ENCODE assay signal across 18 mouse cellular contexts in genomic region chr7:64310756-64311155, GRCm38 (mm10). TPM values are rescaled to one million over a fixed set of nuclear protein-coding genes. Genes with fewer than 3 reads are reported as not detected.
DNase-seq lines count a peak whose midpoint lies in the region; ATAC-seq and TF ChIP-seq lines count a peak whose summit lies in the region.
"Had no signal": no experiment of that assay in that cellular context is flagged by ENCODE, and none has a peak within 500 bp of the region (broad histone marks: within the 10 kb centered on the region; RNA-seq: fewer than 3 reads in every experiment).

No protein-coding gene starts in this region.

- no peaks in the 10 kb centered on the region for H3K27me3 ChIP-seq in hindbrain, embryonic 16.5 days (replicated peaks; ENCODE audit: control insufficient read depth, insufficient read depth, low read length)
- no peaks in the 10 kb centered on the region for H3K27me3 ChIP-seq in hindbrain, embryonic 14.5 days (ENCODE audit: control insufficient read depth, insufficient read depth, low read length)
- H3K27me3 ChIP-seq in hindbrain, postnatal 0 days (ENCODE audit: insufficient read depth, low read length): no peaks in the 10 kb centered on the region
- no peaks in the 10 kb centered on the region for H3K27me3 ChIP-seq in neural tube, embryonic 15.5 days (replicated peaks)
- H3K27me3 ChIP-seq: embryonic facial prominence, embryonic 13.5 days; forebrain, embryonic 12.5 days; heart, embryonic 12.5 days; hindbrain, embryonic 15.5 days had no signal

- H3K9ac ChIP-seq in hindbrain, embryonic 16.5 days (ENCODE audit: low read depth, low read length): no peak overlapping the region
- H3K9ac ChIP-seq in hindbrain, embryonic 14.5 days: no peak overlapping the region
- no peak overlapping the region for H3K9ac ChIP-seq in hindbrain, postnatal 0 days (replicated peaks; ENCODE audit: low read length)
- no peak overlapping the region for H3K9ac ChIP-seq in neural tube, embryonic 15.5 days (replicated peaks)
- H3K9ac ChIP-seq: embryonic facial prominence, embryonic 13.5 days; forebrain, embryonic 12.5 days; heart, embryonic 12.5 days; hindbrain, embryonic 15.5 days had no signal

- no peaks in the 10 kb centered on the region for H3K4me1 ChIP-seq in hindbrain, embryonic 16.5 days (ENCODE audit: control insufficient read depth, insufficient read depth, low read depth, low read length)
- no peaks in the 10 kb centered on the region for H3K4me1 ChIP-seq in hindbrain, embryonic 14.5 days (replicated peaks; ENCODE audit: control insufficient read depth, insufficient read depth, low read length)
- no peaks in the 10 kb centered on the region for H3K4me1 ChIP-seq in hindbrain, postnatal 0 days (ENCODE audit: insufficient read depth, low read length)
- H3K4me1 ChIP-seq in neural tube, embryonic 15.5 days: no peaks in the 10 kb centered on the region
- H3K4me1 ChIP-seq: embryonic facial prominence, embryonic 13.5 days; forebrain, embryonic 12.5 days; heart, embryonic 12.5 days; hindbrain, embryonic 15.5 days had no signal

- no peaks in the 10 kb centered on the region for H3K9me3 ChIP-seq in hindbrain, embryonic 16.5 days (ENCODE audit: control insufficient read depth, low read length)
- H3K9me3 ChIP-seq in hindbrain, embryonic 14.5 days (ENCODE audit: control insufficient read depth, low read length): no peaks in the 10 kb centered on the region
- no peaks in the 10 kb centered on the region for H3K9me3 ChIP-seq in hindbrain, postnatal 0 days (ENCODE audit: low read length)
- H3K9me3 ChIP-seq in neural tube, embryonic 15.5 days (replicated peaks): no peaks in the 10 kb centered on the region
- H3K9me3 ChIP-seq: embryonic facial prominence, embryonic 13.5 days; forebrain, embryonic 12.5 days; G1E; heart, embryonic 12.5 days; hindbrain, embryonic 15.5 days had no signal

- ATAC-seq in hindbrain, embryonic 16.5 days: peak; percentile 37; the same call in 1 of the 2 replicates
- no peak for ATAC-seq in hindbrain, embryonic 14.5 days (ENCODE audit: low FRiP score)
- no peak for ATAC-seq in hindbrain, postnatal 0 days
- ATAC-seq in neural tube, embryonic 15.5 days (ENCODE audit: low FRiP score): peak; percentile 72; the same call in 1 of the 2 replicates
- ATAC-seq: forebrain, embryonic 16.5 days had no signal

- H3K27ac ChIP-seq in hindbrain, embryonic 16.5 days (ENCODE audit: low read depth, low read length): no peak overlapping the region
- no peak overlapping the region for H3K27ac ChIP-seq in hindbrain, embryonic 14.5 days
- H3K27ac ChIP-seq in hindbrain, postnatal 0 days: peak overlapping the region; percentile 41; the same call in 1 of the 2 replicates
- H3K27ac ChIP-seq in neural tube, embryonic 15.5 days (replicated peaks): peak overlapping the region; percentile 65
- H3K27ac ChIP-seq: embryonic facial prominence, embryonic 13.5 days; forebrain, embryonic 12.5 days; heart, adult 2 months; hindbrain, embryonic 15.5 days had no signal

- no peak for DNase-seq in hindbrain, embryonic 14.5 days (ENCODE audit: low spot score)
- peak; percentile 37 for DNase-seq in hindbrain, postnatal 0 days (ENCODE audit: low spot score)
- DNase-seq in mesoderm, embryonic 11.5 days (ENCODE audit: low read depth, low spot score): peak; percentile 16
- DNase-seq in c-Kit-positive CD71-positive TER-119-positive erythroid progenitor cells, embryonic 14.5 days (ENCODE audit: low spot score): no peak
- DNase-seq: adrenal gland, postnatal 10 days; cerebellum, adult 11-12 months; cerebellum, adult 9-10 months; cerebellum, postnatal 25 days; gastrocnemius, postnatal 10 days; heart, adult 2 months had no signal

- H3K4me2 ChIP-seq in hindbrain, embryonic 16.5 days (ENCODE audit: low read length): no peak overlapping the region
- H3K4me2 ChIP-seq in hindbrain, embryonic 14.5 days (replicated peaks): no peak overlapping the region
- no peak overlapping the region for H3K4me2 ChIP-seq in hindbrain, postnatal 0 days (ENCODE audit: low read depth, low read length)
- H3K4me2 ChIP-seq in neural tube, embryonic 15.5 days: no peak overlapping the region
- H3K4me2 ChIP-seq: embryonic facial prominence, embryonic 13.5 days; forebrain, embryonic 12.5 days; heart, embryonic 12.5 days; hindbrain, embryonic 15.5 days had no signal

- 29% methylated on average over 2 of the region's 2 CpGs for WGBS in hindbrain, embryonic 16.5 days
- 41% methylated on average over 2 of the region's 2 CpGs for WGBS in hindbrain, embryonic 14.5 days
- WGBS in hindbrain, postnatal 0 days: 58% methylated on average over 2 of the region's 2 CpGs
- WGBS in neural tube, embryonic 15.5 days: 22% methylated on average over 2 of the region's 2 CpGs

- peaks cover 8% of the 10 kb centered on the region for H3K36me3 ChIP-seq in hindbrain, embryonic 16.5 days (ENCODE audit: control insufficient read depth, insufficient read depth, low read length)
- H3K36me3 ChIP-seq in hindbrain, embryonic 14.5 days (replicated peaks; ENCODE audit: control insufficient read depth, insufficient read depth): peaks cover 32% of the 10 kb centered on the region
- peaks cover 8% of the 10 kb centered on the region; the same call in 1 of the 2 replicates for H3K36me3 ChIP-seq in hindbrain, postnatal 0 days (ENCODE audit: insufficient read depth, low read length)
- peaks cover 13% of the 10 kb centered on the region for H3K36me3 ChIP-seq in neural tube, embryonic 15.5 days

- H3K4me3 ChIP-seq in hindbrain, embryonic 16.5 days (ENCODE audit: low read length): no peak overlapping the region
- H3K4me3 ChIP-seq in hindbrain, embryonic 14.5 days (replicated peaks; ENCODE audit: low read length): no peak overlapping the region
- no peak overlapping the region for H3K4me3 ChIP-seq in hindbrain, postnatal 0 days (ENCODE audit: low read length)
- no peak overlapping the region for H3K4me3 ChIP-seq in neural tube, embryonic 15.5 days (replicated peaks)
- H3K4me3 ChIP-seq: embryonic facial prominence, embryonic 13.5 days; forebrain, embryonic 12.5 days; heart, adult 2 months; heart, embryonic 12.5 days; hindbrain, embryonic 15.5 days had no signal

- no peak for TF ChIP-seq CTCF in hindbrain, postnatal 0 days (IDR thresholded peaks at IDR 0.05; ENCODE audit: low read depth)

RNA-seq across cellular contexts. Expression of gene Mtmr10, which starts 23.3 kb away (rescaled TPM):
- polyA plus RNA-seq in hindbrain, embryonic 16.5 days (2015; fragmentation: Nextera tagmentation; extraction: Ambion mirVana): 10.4 and 12.2 TPM in 2 replicates
- polyA plus RNA-seq in hindbrain, embryonic 14.5 days (2014; fragmentation: Nextera tagmentation; extraction: Ambion mirVana): 15.0 and 15.4 TPM in 2 replicates
- 11.7 and 14.5 TPM in 2 replicates for total RNA-seq in hindbrain, postnatal 0 days (2014; rRNA removed)
- polyA plus RNA-seq in hindbrain, postnatal 0 days (2015; fragmentation: Nextera tagmentation; extraction: Ambion mirVana): 9.5 and 10.5 TPM in 2 replicates
- 12.2 and 13.4 TPM in 2 replicates for polyA plus RNA-seq in neural tube, embryonic 15.5 days (2015; fragmentation: Nextera tagmentation; extraction: Ambion mirVana)

Comparison
In these comparisons a context has a peak if more than half of its experiments do, and no peak if none do; other contexts are left out.
1. ATAC-seq: peak in hindbrain, embryonic 16.5 days (single experiment) and neural tube, embryonic 15.5 days (single experiment); none in hindbrain, embryonic 14.5 days (single experiment) and hindbrain, postnatal 0 days (single experiment).
2. H3K27ac ChIP-seq: peak in hindbrain, postnatal 0 days (single experiment) and neural tube, embryonic 15.5 days (single experiment); none in hindbrain, embryonic 16.5 days (single experiment) and hindbrain, embryonic 14.5 days (single experiment).
3. DNase-seq: peak in hindbrain, postnatal 0 days (single experiment) and mesoderm, embryonic 11.5 days (single experiment); none in hindbrain, embryonic 14.5 days (single experiment) and c-Kit-positive CD71-positive TER-119-positive erythroid progenitor cells, embryonic 14.5 days (single experiment).